Mouse (Mus musculus) brain, embryonic 14.5 days (tissue): ENCODE data around the gene Gm49366.

Experiments
- CTCF ChIP-seq: fragments of 200-500 bp; IDR thresholded peaks from 2 replicates; pipeline ENCODE4 v1.5.1; 2012; ENCODE audit warnings: inconsistent platforms, mild to moderate bottlenecking, moderate library complexity, borderline replicate concordance; ENCODE audit not compliant: insufficient read depth, insufficient read length; ENCODE audit errors: extremely low read depth
- POLR2A ChIP-seq: fragments of 200-500 bp; IDR thresholded peaks from 2 replicates; pipeline ENCODE4 v1.6.1; 2012; ENCODE audit warnings: mild to moderate bottlenecking, inconsistent platforms, borderline replicate concordance; ENCODE audit not compliant: poor library complexity, insufficient read depth, insufficient read length, severe bottlenecking; ENCODE audit errors: extremely low read depth

- TF ChIP-seq POLR2A (no peak), CTCF (no peak)
Measured at GRCm38 (mm10) chr12:83989378-83989777, 49.4 kb upstream of the Gm49366 start.
